Mouse (Mus musculus) kidney, adult 11 months (tissue): Measurements from ENCODE around the gene Olfm3.

Source experiments
- DNase-seq: peaks from one replicate; pipeline ENCODE4 v3.0.0; 2022

Olfm3 gene

DNA sequence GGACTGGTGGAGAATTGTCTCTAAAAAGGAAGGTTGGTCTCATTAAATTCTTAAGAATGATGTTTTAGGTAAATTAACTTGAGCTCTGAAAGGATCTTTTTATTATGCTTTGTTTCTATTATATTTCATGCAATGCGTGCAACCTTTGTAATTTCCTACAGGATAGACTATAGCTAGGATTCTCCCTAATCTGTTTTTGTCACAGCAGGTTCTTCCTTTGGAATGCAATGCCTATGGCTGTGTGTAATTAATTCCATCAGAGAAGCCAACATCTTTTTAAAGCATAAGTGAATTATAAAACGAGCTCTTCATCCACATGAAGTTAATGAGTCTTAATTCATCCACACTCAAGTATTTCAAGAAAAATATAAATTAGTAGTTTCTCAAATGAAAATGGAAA is 177.5 kb downstream of the Olfm3 start:
- DNase-seq = no peak

DNA sequence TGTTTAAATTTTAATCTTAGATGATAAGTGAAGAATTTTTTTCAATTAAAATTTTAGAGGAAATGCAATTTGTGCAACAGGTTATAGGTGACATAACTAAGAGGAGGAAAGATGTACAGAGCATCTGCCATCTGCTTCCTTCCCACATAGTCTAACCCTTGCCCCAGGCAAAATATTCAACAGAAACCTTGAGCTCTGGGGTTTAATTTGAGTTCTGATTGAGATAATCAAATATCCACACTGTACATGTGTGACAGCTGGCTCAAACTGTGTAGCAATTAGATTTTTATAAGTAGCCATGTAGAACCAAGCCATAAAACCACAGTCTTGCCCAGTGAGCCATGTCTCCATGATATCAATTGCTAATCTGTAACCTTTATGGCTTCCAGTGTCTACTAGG is 179.1 kb downstream of the Olfm3 start:
- no peak for DNase-seq

DNA sequence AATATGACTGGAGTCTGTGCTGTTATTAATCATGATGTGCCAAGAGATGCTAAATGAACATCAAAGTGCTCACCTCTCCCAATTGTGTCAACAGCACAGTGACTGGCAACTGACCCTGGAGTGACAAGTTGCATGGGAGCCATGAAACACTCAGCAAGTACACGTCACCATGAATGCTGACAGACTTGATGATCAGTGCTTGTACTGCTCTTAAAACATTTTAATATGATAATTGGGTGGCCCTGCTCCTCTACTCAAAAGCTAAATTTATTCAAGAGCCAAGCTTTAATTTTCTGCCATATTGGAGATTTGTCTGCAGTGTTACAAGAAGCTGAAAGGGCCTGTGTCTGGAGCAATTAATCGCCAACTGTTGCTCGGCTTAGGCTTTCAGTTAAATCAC is 184.4 kb downstream of the Olfm3 start:
- no peak for DNase-seq

DNA sequence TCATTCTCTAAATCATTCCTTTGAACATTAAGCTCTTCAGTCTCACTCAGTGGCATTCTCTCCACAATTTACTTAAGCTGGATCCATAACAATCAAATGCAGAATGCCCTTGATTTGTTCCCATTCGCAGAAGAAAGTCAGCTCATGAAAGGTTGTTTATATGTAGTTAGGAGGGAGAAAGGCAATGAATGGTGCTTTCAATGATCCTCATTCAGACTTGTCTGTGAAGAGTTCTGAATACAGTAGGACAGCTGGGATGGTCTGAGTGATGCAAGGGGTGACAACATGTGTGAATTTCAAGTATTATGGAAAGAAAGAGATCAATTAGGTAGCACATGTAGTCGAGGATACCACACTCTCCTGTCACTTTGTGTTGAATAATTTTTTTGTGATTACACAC is 186.8 kb downstream of the Olfm3 start:
- DNase-seq = no peak

DNA sequence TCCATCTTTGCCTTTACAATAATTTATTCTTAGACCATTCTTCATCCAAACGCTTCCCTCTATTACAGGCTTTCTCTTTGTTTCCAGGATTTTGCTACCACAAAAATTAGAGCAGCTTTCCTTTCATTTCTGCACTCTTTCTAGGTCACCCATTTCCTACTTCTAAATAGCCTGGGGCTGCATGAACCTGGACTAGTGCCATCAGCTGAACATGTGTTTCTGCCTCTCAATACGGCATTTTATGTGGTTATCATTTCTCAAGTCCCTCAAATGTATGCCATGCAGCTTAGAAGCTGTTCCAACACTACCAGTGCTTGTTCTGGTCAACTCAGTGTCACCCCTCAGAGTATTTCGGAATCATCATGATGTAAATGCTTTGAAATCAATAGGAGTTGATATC is 191.6 kb downstream of the Olfm3 start:
- no peak for DNase-seq

DNA sequence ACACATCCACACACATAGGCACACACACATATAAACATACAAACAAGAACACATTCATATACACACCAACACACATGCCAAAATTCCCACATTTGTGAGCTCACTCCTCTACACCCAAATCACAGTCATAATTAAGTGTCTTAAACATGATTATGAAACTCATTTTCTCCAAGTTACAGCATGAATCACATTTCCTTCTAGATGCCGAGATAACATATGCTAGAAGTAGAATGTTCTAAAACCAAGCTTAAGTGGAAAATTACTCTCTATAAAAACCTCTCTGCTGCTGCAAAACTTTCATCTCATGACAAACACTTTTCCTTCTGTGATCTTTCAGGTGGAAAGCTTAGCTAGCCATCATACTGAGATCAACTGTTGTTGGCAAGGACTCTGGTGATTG is 195.7 kb downstream of the Olfm3 start:
- DNase-seq = no peak

DNA sequence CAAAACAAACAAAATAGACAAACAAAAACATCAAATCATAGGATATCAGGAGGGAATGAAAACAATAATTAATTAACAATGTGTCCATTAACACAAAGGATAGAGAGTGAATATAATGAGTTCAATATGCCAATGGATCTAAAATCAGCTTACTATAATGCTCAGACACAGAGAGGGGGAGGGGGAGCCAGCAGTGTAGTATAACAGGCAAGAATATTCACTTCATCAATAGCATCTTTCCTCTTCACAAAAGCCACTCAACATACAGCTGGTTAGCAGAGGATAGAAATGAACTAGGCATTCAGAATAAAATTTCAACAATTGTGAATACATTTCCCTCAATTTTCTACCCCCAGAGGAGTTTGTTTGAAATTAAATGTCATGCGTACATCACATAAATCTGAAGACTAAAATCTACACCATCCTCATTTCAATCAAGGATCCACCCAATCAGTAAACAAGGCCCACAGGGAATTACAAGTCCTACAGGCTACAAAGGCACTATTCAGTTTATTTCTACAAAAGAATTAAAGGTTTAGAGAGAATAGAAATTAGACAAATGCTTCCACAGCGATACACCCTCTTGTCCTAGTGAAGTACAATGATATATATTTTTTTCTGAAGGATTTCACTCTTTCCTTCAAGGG is 200.4 kb downstream of the Olfm3 start:
- DNase-seq = no peak

DNA sequence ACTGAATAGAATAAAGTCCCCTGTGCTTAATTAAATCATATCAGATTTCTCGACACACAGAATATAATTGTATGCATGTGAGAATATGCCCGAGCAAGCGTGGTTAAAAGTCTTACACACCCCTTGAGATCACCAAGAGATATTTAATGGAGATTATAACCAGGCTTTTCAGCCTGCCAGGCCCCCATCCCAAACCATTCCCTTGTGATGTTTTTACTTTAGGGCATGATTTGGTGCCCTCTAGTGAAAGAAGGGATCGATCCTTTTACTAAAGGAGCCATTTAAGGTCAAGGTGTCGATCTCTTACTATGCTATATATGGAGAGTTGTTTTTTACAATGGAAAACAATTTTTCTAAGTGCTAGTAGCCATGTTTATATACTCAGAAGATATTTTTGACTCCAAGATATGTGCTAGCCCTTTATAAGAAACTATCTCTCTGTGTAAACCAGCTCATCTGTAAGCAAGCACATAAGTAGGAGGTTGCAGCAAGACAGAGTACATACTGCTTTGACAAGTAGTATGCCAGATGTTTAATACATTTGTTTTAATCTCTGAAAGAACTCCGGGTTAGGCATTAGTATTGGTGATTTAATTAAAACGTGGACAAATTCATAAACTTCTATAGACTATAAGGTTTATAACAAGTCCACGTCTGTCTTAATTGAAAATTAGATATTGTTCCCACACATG is 201.1 kb downstream of the Olfm3 start:
- no peak for DNase-seq

DNA sequence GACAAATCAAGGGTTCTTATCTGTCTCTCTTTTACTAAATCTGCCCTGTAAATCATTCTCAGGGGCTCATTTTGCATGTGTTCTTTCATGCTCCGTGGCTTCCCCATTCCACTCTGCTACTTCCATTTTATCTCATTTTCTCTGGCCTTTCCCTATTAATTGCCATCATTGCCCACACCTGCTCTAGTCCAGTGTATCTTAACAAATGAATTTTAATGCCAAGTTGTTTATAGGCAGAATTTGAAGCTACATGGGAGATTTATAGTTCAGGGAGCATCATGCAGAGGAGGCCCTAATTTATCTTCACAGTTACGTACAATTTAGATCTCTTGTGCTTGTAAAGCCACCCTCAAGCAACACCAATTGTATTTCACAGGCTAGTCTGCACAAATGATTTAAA is 241.8 kb downstream of the Olfm3 start:
- no peak for DNase-seq

DNA sequence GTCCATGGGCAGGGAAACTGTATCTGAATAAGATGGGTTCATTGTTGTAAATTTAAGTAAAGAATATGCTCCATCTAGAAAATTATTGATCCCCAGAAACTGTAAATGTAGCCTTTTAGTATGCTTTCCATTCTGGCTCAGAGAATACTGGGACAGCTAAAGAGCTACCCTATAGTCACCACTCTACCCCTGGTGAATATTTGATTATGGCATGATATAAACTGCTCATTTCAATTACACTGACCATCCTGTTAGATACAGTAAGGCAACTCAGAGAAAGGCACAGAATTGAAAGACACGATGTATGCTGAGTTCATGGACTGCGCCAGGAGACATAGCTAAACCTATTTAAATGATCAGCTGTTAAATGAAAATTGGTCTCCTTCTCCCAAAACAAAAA is 242.4 kb downstream of the Olfm3 start:
- no peak for DNase-seq

DNA sequence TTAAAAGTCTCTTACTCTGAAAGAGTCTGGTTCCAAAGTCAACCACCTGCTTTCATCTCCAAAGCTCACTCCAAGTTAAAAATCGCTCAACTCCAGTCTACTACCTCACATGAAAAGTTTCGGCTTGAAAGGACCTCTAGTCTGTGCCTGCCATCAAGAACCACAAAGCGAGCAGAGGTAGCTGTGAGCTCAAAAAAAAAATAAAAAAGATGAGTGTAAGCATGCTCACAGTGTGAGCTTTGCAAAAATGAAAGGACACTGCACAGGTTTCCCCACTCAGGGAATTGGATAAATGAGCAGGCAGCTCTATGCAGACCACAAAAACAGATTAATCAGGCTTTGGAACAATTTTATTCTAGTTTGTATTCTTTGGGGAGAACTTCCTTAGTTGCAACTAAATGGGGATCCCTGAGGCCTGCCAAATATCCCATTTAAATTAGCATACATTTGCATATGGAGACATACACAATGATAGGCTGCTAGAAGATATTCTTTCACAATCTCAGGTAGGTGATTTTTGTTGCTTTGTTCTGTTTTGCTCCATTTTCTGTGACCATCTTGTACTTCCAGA is 255.1 kb downstream of the Olfm3 start:
- no peak for DNase-seq

DNA sequence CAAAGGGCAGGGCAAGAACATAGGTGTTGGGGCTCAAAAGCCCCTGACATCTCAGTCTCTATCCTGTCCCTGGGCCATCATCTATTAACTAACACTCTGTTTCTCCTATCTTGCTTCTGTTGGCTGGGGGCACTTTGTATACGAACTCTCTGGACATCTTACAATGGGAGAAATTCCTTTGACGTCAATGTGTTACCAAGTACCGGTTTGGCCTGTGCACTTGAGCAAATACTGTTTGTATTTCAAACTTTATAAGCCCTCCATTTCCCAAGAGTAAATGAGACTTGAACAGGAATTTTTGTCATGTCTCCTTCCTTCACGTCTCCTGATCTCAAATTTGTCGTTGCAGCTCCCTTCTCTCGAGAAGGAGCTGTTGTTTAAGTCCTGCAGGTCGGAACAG is 270.7 kb downstream of the Olfm3 start:
- no peak for DNase-seq
